Mouse (Mus musculus): Measurements from ENCODE around the gene Pias3. TPM values are rescaled to one million over a fixed set of nuclear protein-coding genes. Genes with fewer than 3 reads are reported as not detected.

The Pias3 gene
- total and polyA plus RNA-seq, 2 experiments from 2014 or later: 29.8 to 32.9 TPM

DNA sequence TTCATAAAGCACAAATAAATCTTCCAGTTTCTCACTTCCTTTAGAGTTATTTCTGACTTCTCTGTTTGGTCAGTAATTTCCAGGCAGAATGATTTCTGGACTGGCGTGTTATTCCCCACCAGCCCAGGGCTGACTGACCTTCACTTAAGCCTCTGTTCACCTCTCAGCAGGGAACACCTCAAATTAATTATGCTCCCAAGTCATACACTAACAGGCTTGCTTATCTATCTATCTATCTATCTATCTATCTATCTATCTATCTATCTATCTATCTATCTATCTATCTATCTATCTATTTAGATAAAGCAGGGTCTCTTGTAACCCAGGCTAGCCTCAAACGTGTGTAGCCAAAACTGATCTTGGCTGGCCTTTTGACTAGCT, 12.5 kb downstream of the Pias3 start:
- no peaks in the 10 kb centered on the region for H3K4me1 ChIP-seq (ENCODE audit: insufficient read depth)
- no peak for ATAC-seq
- WGBS: 49% methylated on average over 2 of the region's 2 CpGs

GRCm38 (mm10) chr3:96714286-96714685, 18.1 kb downstream of the Pias3 start:
- no peak for DNase-seq
- TF ChIP-seq CTCF (IDR thresholded peaks at IDR 0.05; ENCODE audit: low read depth): no peak
- no peak for ATAC-seq
- H3K9me3 ChIP-seq (ENCODE audit: low read length): no peaks in the 10 kb centered on the region
- H3K36me3 ChIP-seq (ENCODE audit: insufficient read depth): peaks cover 62% of the 10 kb centered on the region
- H3K27me3 ChIP-seq (ENCODE audit: insufficient read depth, low read length): no peaks in the 10 kb centered on the region
- H3K27ac ChIP-seq (ENCODE audit: low read depth, low read length): no peak overlapping the region
- WGBS: 95% methylated on average over 5 of the region's 5 CpGs
- no peak overlapping the region for H3K4me3 ChIP-seq (ENCODE audit: low read depth, low read length)
- H3K9ac ChIP-seq: no peak overlapping the region
- no peak overlapping the region for H3K4me2 ChIP-seq (ENCODE audit: low read depth)
- H3K4me1 ChIP-seq (ENCODE audit: insufficient read depth): no peaks in the 10 kb centered on the region

More for the DNA sequence above, 12.5 kb downstream of the Pias3 start:
- Histone ChIP-seq H3K27ac (ENCODE audit: low read depth, low read length) (no peak overlapping the region), H3K4me2 (ENCODE audit: low read depth) (peak overlapping the region; percentile 85), H3K27me3 (ENCODE audit: insufficient read depth, low read length) (no peaks in the 10 kb centered on the region), H3K36me3 (ENCODE audit: insufficient read depth) (peaks cover 46% of the 10 kb centered on the region), H3K4me3 (ENCODE audit: low read depth, low read length) (peak overlapping the region; percentile 42), H3K9ac (peak overlapping the region; percentile 51), H3K9me3 (ENCODE audit: low read length) (no peaks in the 10 kb centered on the region)
- no peak for TF ChIP-seq CTCF (IDR thresholded peaks at IDR 0.05; ENCODE audit: low read depth)
- DNase-seq: no peak

DNA sequence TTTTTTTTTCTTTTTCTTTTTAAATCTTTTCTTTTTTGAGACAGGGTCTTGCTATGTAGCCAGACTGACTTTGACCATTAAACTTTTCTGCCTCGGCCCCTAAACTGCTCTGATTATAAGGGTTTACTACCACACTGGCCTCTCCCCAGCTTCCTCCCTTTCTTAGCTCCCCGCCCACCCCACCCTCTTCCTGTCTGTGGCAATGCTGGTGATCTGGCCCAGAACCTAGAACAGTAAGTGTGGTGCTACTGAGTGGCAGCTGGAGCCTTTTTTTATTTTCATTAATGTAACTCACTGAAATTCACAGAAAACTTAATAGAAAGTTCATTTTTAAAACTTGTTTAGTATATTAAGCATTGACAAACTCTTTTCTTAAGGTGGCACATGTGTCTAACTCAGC, 19.7 kb downstream of the Pias3 start:
- ATAC-seq (no peak), DNase-seq (no peak)
- 86% methylated on average over 2 of the region's 2 CpGs for WGBS
- no peaks in the 10 kb centered on the region for H3K4me1 ChIP-seq (ENCODE audit: insufficient read depth)
- H3K4me3 ChIP-seq (ENCODE audit: low read depth, low read length): no peak overlapping the region
- TF ChIP-seq CTCF (IDR thresholded peaks at IDR 0.05; ENCODE audit: low read depth): no peak
- H3K27ac ChIP-seq (ENCODE audit: low read depth, low read length): no peak overlapping the region
- no peaks in the 10 kb centered on the region for H3K27me3 ChIP-seq (ENCODE audit: insufficient read depth, low read length)
- no peak overlapping the region for H3K4me2 ChIP-seq (ENCODE audit: low read depth)
- H3K9me3 ChIP-seq (ENCODE audit: low read length): no peaks in the 10 kb centered on the region
- peaks cover 64% of the 10 kb centered on the region for H3K36me3 ChIP-seq (ENCODE audit: insufficient read depth)
- no peak overlapping the region for H3K9ac ChIP-seq

DNA sequence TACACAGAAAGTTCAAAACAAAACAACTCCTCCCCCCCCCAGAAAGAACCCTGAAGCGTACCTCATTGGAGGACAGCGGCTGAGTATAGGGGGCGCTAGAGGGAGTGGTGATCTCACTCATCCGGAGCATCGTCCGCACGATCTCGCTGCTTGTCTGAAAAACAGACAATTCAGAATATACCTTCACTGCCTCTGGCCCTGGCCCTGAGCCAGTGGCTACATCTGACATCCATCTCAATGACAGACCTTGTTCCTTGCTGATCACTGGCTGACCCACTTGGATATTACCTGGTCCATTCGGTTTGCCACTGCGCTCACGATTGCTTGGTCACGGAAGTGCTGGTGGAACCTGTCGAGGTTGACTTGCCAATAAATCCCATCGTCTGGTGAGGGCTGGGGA, 23.0 kb downstream of the Pias3 start:
- DNase-seq: peak; percentile 38
- no peak overlapping the region for H3K27ac ChIP-seq (ENCODE audit: low read depth, low read length)
- no peak overlapping the region for H3K4me2 ChIP-seq (ENCODE audit: low read depth)
- no peaks in the 10 kb centered on the region for H3K9me3 ChIP-seq (ENCODE audit: low read length)
- WGBS: 30% methylated on average over 14 of the region's 14 CpGs
- no peak overlapping the region for H3K9ac ChIP-seq
- H3K4me1 ChIP-seq (ENCODE audit: insufficient read depth): no peaks in the 10 kb centered on the region
- H3K27me3 ChIP-seq (ENCODE audit: insufficient read depth, low read length): no peaks in the 10 kb centered on the region
- TF ChIP-seq CTCF (IDR thresholded peaks at IDR 0.05; ENCODE audit: low read depth): peak; percentile 49; the same call in 1 of the 2 replicates
- H3K36me3 ChIP-seq (ENCODE audit: insufficient read depth): peaks cover 52% of the 10 kb centered on the region
- ATAC-seq: peak; percentile 50; the same call in 1 of the 2 replicates
- H3K4me3 ChIP-seq (ENCODE audit: low read depth, low read length): no peak overlapping the region

- no peaks in the 10 kb centered on the region for H3K9me3 ChIP-seq (ENCODE audit: low read length)
- DNase-seq: peak; percentile 93
- H3K4me2 ChIP-seq (ENCODE audit: low read depth): peak within 1 kb of the TSS; percentile 64
- H3K27ac ChIP-seq (ENCODE audit: low read depth, low read length): peak within 1 kb of the TSS; percentile 79
- 0 out of 2 replicates have a peak, but pooled peaks cover 7% of the 10 kb centered on the region for H3K36me3 ChIP-seq (ENCODE audit: insufficient read depth)
- 3% methylated on average over 44 of the region's 52 CpGs for WGBS
- peak; percentile 99 for ATAC-seq
- H3K9ac ChIP-seq: peak within 1 kb of the TSS; percentile 70
- no peaks in the 10 kb centered on the region for H3K27me3 ChIP-seq (ENCODE audit: insufficient read depth, low read length)
- H3K4me1 ChIP-seq (ENCODE audit: insufficient read depth): peaks cover 11% of the 10 kb centered on the region; the same call in 1 of the 2 replicates
- H3K4me3 ChIP-seq (ENCODE audit: low read depth, low read length): peak within 1 kb of the TSS; percentile 56
- TF ChIP-seq CTCF (IDR thresholded peaks at IDR 0.05; ENCODE audit: low read depth): no peak
Observed at GRCm38 (mm10) chr3:96727343-96727827, 31.2 kb downstream of the Pias3 start, which contains the start of the genes Polr3c and Rnf115. Polr3c (minus strand) TSS chr3:96727628. Rnf115 (plus strand) TSS chr3:96727664.

- no peaks in the 10 kb centered on the region for H3K9me3 ChIP-seq (ENCODE audit: low read length)
- H3K27me3 ChIP-seq (ENCODE audit: insufficient read depth, low read length): no peaks in the 10 kb centered on the region
- H3K4me2 ChIP-seq (ENCODE audit: low read depth): peak overlapping the region; percentile 64
- peak overlapping the region; percentile 79 for H3K27ac ChIP-seq (ENCODE audit: low read depth, low read length)
- no peak; the same call in none of the 2 replicates for ATAC-seq
- peaks cover 11% of the 10 kb centered on the region; the same call in 1 of the 2 replicates for H3K4me1 ChIP-seq (ENCODE audit: insufficient read depth)
- no peak for TF ChIP-seq CTCF (IDR thresholded peaks at IDR 0.05; ENCODE audit: low read depth)
- H3K4me3 ChIP-seq (ENCODE audit: low read depth, low read length): peak overlapping the region; percentile 56
- peak; percentile 35 for DNase-seq
- H3K9ac ChIP-seq: peak overlapping the region; percentile 70
- 0 out of 2 replicates have a peak, but pooled peaks cover 7% of the 10 kb centered on the region for H3K36me3 ChIP-seq (ENCODE audit: insufficient read depth)
- 3% methylated on average over 41 of the region's 42 CpGs for WGBS
Observed at GRCm38 (mm10) chr3:96727828-96728633, 31.8 kb downstream of the Pias3 start.
